Mouse (Mus musculus) gonadal fat pad, adult 2 months (tissue): ENCODE data around the gene Nfam1. TPM values are rescaled to one million over a fixed set of nuclear protein-coding genes. Genes with fewer than 3 reads are reported as not detected.
"Not testable (repeated sequence)": the region's sequence is repeated elsewhere in the genome, so short reads cannot be mapped to it uniquely, and the experiment has no call there.

Experiments used
- DNase-seq: peaks from one replicate; pipeline ENCODE4 v3.0.0-alpha.2; 2012; ENCODE audit warnings: low read depth
- polyA plus RNA-seq: library from polyadenylated mRNA; depleted of rRNA; stranded (reverse); fragments of >200 nt; gene quantifications from 2 replicates; pipeline ENCODE4 v1.2.3, GENCODE M21; 2012; rRNA removed

Nfam1 gene
- polyA plus RNA-seq: 5.7 and 7.3 TPM in 2 replicates

GRCm38 (mm10) chr15:83032981-83033541 is at the start of gene Nfam1:
Gene Nfam1 (minus strand): TSS chr15:83033306.
- no peak for DNase-seq

DNA sequence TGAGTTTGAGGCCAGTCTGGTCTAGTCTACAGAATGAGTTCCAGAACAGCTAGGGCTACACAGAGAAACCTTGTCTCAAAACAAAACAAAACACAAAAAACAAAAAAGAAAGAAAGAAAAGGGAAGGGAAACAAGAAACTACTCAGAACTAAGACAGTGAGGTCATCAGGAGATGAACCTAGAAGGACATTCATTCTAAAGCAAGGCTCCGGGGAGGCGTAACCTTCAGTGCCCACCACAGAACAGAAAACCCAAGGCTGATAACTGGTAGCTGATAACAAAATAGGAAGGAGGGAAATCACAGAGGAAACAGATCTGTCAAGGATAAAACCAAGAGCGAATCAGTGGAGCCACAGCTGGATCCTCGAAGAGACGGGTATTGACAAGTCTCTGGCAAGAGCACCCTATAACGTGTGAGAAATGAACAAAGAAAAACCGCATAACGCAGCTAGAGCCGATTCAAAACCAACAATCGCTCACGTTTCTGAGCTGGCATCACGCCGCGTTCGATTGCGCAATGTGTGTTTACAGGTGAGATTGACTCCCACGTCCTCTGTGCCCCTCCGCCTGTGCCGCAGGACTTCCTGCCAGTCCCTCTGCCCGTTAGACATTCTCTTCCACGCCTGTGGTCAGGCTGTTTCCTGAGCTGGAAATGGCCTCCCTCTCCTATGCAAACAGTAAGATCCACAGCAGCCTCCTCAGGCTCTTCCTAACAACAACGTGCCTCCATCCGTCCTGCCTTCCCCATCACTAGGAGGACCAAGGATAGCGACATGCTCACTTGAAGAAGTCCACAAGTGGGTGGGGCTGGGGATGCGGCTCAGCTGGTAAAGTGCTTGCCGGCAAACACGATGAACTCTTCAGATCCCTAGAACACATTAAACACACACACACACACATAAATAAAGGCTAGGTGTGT is 42.8 kb upstream of the Nfam1 start:
- DNase-seq: no peak

DNA sequence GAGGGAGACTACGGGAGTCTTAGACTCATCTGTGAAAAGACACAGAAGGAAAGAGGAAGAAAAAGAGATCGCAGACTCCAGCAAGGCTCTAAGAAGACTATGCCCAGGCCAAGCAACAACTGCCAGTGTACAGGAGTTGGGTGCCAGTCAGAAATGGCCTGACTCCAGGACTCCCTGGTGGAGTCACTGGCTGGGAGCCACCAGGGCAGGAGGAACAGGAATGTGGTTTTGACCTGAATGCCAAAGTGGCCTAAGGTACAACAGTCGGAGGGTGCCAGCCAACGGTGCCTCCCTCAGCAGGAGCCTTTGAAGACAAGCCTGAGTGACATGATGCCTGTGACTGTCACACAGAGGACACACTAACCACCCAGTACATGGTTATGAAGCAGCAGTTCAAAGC is 41.1 kb upstream of the Nfam1 start:
- DNase-seq: no peak

- no peak for DNase-seq
Measured at GRCm38 (mm10) chr15:83071752-83072151, 38.6 kb upstream of the Nfam1 start.

GRCm38 (mm10) chr15:83070942-83071341 is 37.8 kb upstream of the Nfam1 start:
- DNase-seq: no peak

DNA sequence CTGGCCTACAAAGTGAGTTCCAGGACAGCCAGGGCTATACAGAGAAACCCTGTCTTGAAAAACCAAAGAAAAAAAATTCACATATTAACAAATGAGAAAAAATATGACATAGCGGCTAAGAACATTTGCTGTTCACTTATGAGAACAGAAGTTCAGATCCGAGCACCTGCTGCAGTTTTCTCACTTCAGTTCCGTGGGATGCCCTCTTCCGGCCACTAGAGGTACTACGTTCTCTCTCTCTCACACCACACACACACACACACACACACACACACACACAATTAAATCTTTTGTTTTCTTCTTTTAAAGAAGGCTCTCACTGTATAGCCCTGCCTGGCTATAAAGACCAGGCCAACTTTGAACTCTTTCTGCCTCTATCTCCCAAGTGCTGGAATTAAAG is 35.2 kb upstream of the Nfam1 start:
- no peak for DNase-seq

DNA sequence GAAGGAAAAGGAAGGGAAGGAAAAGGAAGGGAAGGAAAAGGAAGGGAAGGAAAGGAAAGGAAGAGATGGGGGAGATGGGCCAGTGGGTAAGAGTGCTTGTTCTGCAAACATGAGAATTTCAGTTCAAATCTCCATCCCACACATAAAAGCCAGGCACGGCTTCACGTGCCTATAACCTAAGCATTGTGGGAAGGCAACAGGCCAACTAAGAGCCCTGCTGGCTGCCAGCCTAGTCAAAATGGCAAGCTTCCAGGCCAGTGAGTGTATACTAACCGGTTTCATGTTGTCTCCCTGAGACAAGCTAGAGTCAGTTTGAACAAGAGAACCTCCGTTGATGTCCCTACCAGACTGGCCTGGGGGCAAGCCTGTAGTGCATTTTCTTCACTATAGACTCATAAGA is 32.4 kb upstream of the Nfam1 start:
- peak; percentile 70 for DNase-seq

GRCm38 (mm10) chr15:83062582-83062981 is 29.5 kb upstream of the Nfam1 start:
- not testable (repeated sequence) for DNase-seq

DNA sequence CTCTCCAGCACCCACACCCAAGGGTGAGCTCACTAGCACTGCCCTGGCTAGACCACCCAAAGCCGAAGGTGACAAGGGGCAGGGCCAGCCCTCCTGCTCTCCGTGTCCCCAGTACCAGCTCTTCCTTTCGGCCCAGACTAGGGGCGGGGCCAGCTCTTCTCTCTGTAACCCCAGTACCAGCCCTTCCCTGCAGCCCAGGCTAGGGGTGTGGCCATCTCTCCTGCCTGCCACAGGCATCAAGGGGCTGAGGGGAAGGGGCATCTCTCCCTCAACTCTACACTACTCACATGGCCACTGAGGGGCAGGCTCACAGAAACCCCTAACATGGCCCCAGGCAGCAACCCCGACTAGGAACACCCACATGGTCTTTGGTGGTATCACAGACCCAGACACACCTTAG is 28.6 kb upstream of the Nfam1 start:
- DNase-seq: no peak

DNA sequence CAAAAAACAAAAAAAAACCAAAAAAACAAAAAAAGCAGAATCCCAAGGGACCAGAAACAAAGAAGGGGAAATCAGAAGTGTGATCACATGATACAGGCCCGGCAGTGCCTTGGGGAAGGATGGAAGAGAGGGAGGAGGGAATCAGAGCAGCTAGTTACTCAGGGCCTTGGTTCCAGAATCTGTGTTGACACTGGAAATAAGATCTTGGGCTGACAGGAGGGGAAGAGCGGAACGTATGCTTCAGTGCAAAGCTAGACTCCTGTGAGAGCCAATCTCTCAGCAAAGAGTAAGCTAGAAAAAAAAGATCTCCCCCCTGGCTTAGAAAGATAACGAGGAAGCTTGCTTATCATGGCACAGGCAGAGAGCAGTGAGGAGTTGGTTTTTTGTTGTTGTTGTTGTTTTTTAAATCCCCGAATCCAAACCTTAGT is 26.1 kb upstream of the Nfam1 start:
- no peak for DNase-seq

DNA sequence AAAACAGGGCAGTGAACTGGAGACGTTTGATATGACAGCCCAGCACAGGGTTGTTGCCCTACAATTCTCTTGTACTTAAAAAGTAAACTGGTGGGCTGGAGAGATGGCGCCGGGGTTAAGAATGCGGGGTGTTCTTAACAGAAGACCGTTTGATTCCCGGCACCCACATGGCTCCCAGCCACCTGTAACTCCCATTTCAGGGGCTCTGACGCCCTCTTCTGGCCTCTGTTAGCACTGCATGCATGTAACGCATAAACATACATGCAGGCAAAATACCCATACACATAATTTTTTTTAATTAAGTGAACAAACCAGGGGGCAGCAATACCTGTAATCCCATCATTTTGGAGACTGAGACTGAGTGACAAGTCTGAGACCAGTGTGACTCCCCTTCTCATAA is 24.4 kb upstream of the Nfam1 start:
- no peak for DNase-seq

DNA sequence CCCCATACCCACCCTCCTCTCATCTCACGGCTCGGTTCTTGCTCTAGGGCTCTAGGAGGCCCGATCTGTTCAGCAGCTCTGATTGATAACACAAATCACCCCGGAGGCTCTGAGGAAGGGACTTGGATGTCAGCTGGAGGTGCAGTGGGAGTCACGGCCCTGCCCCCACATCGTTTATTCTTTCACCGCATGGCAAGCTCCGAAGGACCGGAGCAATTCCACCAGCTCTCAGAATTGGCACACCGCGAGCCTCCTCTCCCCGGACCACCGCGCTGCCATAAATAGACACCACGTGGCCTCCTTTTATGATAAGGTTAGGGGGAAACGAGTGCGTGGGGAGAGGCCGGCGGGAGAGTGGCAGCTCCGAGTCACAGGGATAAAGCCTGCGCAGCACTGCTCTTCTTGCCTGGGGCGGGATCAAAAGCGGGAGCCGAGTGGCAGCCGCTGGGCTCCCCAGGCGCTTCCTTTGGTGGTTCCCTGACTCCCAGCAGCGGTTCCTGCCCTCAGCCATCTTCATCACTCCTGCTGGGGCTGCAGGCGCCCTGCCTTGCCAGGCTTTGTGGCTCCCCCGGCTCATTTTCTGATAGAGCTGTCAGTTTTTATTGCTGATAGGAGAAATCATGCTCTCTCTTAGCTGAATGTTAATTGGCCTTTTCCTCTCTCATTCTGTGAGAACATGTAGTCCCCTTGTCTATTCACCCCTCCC is 23.4 kb upstream of the Nfam1 start:
- no peak for DNase-seq

DNA sequence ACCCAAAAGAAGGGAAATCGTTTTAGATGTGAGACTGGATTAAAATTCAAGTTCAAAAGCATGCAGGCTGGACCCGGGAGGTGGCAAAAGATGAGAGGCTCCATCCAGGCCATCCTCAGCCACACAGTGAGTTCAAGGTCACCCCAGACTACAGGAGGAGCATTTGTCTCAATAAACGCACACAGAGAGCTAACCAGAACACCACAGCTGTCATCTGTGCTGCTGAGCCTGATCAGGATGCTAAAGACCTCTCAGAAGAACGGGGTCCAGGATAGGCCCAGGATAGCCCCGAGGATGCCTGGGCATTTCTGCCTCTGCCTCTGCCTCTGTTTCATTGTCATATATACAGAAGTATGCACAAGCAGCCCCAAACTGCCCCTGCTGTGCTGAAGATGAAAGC is 22.5 kb upstream of the Nfam1 start:
- DNase-seq: no peak

GRCm38 (mm10) chr15:83053261-83053660 is 20.2 kb upstream of the Nfam1 start:
- DNase-seq: peak; percentile 54

DNA sequence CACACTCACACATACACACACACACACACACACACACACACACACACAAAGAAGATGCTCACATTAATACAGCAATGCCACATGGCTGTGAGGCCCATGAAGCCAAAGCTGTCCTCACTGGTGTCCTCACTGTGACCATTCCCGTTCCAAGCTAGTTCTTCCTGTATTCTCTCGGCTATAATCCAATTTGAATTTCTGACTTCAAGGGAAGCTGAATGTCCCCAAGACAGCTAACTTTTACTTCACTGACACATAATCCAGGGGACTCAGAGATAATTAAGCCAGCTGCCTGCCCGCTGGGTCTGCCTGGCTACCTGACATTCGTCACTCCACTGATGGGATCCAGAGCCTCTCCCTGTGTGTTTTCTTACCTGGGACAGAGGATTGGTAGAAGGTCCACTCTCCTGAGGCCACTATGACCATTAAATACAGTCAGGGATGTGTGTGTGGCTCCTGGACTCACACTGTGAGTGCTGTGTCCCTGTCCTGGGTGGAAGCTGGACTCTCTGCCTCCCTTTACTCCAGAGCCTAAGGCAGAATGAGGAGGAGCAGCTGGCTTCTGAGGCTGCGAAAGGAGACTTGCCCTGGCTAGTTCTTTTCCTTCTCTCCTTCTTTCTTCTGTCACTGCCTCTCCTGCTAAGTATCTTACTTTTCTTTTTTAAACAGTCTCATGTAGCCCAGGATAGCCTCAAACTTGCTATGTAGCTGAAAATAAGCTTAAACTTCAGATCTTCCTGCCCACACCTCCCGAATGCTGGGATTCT is 19.4 kb upstream of the Nfam1 start:
- DNase-seq: peak; percentile 89

DNA sequence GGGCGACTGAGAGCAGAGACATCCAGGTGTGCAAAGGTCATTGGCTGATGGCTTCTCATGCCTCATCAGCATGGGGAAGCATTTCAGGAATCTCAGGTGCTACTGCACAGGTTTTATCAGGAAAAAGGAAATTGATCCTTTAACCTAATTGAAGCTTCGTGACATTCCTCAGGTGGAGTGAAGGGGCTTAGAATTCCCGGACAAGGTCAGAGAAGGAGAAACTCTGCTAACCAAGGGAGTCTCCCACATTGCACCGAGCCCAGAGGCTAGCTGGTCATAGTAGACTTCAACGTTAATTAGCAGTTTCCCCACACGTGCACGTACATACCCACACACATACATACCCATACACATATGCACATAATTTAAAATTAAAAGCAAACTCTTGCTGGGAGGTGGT is 13.6 kb upstream of the Nfam1 start:
- DNase-seq: no peak

- no peak for DNase-seq
Measured at GRCm38 (mm10) chr15:83046308-83046707, 13.2 kb upstream of the Nfam1 start.

GRCm38 (mm10) chr15:83045565-83045964 is 12.5 kb upstream of the Nfam1 start:
- DNase-seq: not testable (repeated sequence)

DNA sequence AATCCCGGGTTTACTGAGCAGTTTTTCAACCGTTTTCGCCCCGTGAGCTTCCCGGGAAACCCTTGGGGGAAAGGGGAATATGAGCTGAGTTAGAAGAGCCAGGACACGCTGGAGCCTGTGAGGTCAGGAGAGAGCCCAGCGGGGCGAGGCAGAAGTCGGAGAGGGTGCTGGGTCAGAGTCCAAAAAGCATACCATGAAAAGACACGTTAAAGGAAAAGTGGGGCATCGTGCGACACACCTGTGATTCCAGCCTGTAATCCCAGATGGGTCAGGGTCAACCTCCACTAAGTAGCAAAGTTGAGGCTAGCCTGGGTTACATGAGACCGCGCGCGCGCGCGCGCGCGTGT is 10.2 kb upstream of the Nfam1 start:
- DNase-seq: no peak

DNA sequence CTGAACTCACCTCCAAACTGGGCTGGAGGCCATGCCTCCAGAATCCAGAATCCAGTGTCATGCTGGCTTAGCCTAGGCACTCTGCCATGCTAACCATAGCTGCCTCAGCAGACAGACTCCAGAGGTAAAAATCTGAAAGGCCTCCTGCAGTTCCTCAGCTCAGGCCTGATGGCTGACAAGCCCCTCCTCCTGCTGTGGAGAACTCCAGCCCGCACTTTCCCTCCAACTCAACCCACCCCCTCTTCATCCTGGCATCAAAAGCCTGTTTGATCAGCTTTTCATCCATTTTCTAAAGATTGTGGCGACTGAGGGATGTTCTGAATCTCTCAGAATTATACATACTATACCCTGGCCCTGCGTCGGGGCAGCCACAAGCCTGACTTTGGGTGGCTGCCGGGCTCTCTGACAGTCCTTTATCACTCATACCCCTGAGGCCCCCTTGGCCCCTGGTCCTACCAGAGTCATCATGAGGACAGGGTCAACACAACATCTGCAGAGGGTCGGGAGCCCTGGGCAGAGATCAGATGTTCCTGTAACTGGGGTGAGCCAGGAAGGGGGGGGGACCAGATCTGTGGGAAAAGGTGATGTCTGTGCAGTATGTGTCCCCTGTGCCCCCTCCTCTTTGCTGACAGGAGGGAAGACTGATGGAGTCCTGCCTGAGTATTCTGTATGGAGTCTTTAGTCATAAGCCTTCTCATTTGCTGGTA is 9.7 kb upstream of the Nfam1 start:
- DNase-seq: no peak

- no peak for DNase-seq
Measured at GRCm38 (mm10) chr15:83040156-83040555, 7.0 kb upstream of the Nfam1 start.
